Mouse (Mus musculus) forebrain, embryonic 15.5 days (tissue): Measurements from ENCODE around the gene Wdr5. TPM values are rescaled to one million over a fixed set of nuclear protein-coding genes. Genes with fewer than 3 reads are reported as not detected.
A peak's percentile ranks its signal among the peaks of the same experiment; 100 is the strongest.

Source experiments
- ATAC-seq: fragments of 200-750 bp; cut with Nextera tagmentation; replicated peaks from 2 replicates; pipeline ENCODE4 v1.8.0; 2017; ENCODE audit warnings: mild to moderate bottlenecking, moderate TSS enrichment, moderate library complexity
- H3K27ac ChIP-seq: fragments of 300-500 bp; sonication (generic); replicated peaks from 2 replicates; pipeline ENCODE4 v1.5.1; 2015; ENCODE audit warnings: mild to moderate bottlenecking, inconsistent platforms
- H3K27me3 ChIP-seq: fragments of 300-500 bp; sonication (generic); 2 replicates; pipeline ENCODE4 v1.6.1; 2015; ENCODE audit warnings: inconsistent platforms
- H3K36me3 ChIP-seq: fragments of 300-500 bp; sonication (generic); 2 replicates; pipeline ENCODE4 v1.6.1; 2015; ENCODE audit warnings: mild to moderate bottlenecking, inconsistent platforms
- H3K4me1 ChIP-seq: fragments of 300-500 bp; sonication (generic); 2 replicates; pipeline ENCODE4 v1.6.1; 2015; ENCODE audit warnings: inconsistent platforms
- H3K4me2 ChIP-seq: fragments of 300-500 bp; sonication (generic); replicated peaks from 2 replicates; pipeline ENCODE4 v1.6.1; 2015; ENCODE audit warnings: mild to moderate bottlenecking, inconsistent platforms
- H3K4me3 ChIP-seq: fragments of 300-500 bp; sonication (generic); 2 replicates; pipeline ENCODE4 v1.5.1; 2015; ENCODE audit warnings: mild to moderate bottlenecking, inconsistent platforms
- H3K9ac ChIP-seq: fragments of 300-500 bp; sonication (generic); replicated peaks from 2 replicates; pipeline ENCODE4 v1.6.1; 2015; ENCODE audit warnings: mild to moderate bottlenecking, inconsistent platforms
- H3K9me3 ChIP-seq: fragments of 300-500 bp; sonication (generic); 2 replicates; pipeline ENCODE4 v1.6.1; 2016; ENCODE audit warnings: inconsistent platforms
- WGBS: fragments of 180-500 bp; shearing (Covaris S2); methylation state at CpG from one replicate; pipeline ENCODE4 v1.1.7; 2015; ENCODE audit warnings: mixed read lengths; 5-methylcytosine and 5-hydroxymethylcytosine counted together
- polyA plus RNA-seq: library from polyadenylated mRNA; unstranded; fragments of >200 nt; fragmentation: Nextera tagmentation; extraction: Ambion mirVana; gene quantifications from 2 replicates; pipeline ENCODE4 v1.2.1, GENCODE M21; 2015

Wdr5 gene
- polyA plus RNA-seq, 1 experiment from 2014 or later = 50.5 TPM

- Histone ChIP-seq H3K36me3 (no peaks in the 10 kb centered on the region), H3K27me3 (peaks cover 22% of the 10 kb centered on the region; the same call in 1 of the 2 replicates), H3K4me1 (no peaks in the 10 kb centered on the region; the same call in 1 of the 2 replicates), H3K9ac (no peak overlapping the region), H3K4me2 (no peak overlapping the region), H3K9me3 (no peaks in the 10 kb centered on the region), H3K4me3 (no peak overlapping the region), H3K27ac (no peak overlapping the region)
- WGBS = 100% methylated on average over 3 of the region's 3 CpGs
- no peak for ATAC-seq
Measured at GRCm38 (mm10) chr2:27561829-27562228, 46.9 kb downstream of the Wdr5 start.

GRCm38 (mm10) chr2:27563641-27564148, 48.7 kb downstream of the Wdr5 start:
- no peak overlapping the region for H3K4me3 ChIP-seq
- no peak overlapping the region for H3K9ac ChIP-seq
- ATAC-seq = no peak
- no peak overlapping the region for H3K4me2 ChIP-seq
- H3K36me3 ChIP-seq = no peaks in the 10 kb centered on the region
- no peaks in the 10 kb centered on the region for H3K9me3 ChIP-seq
- H3K27me3 ChIP-seq = peaks cover 36% of the 10 kb centered on the region
- 82% methylated on average over 9 of the region's 9 CpGs for WGBS
- no peaks in the 10 kb centered on the region; the same call in 1 of the 2 replicates for H3K4me1 ChIP-seq
- H3K27ac ChIP-seq = no peak overlapping the region

DNA sequence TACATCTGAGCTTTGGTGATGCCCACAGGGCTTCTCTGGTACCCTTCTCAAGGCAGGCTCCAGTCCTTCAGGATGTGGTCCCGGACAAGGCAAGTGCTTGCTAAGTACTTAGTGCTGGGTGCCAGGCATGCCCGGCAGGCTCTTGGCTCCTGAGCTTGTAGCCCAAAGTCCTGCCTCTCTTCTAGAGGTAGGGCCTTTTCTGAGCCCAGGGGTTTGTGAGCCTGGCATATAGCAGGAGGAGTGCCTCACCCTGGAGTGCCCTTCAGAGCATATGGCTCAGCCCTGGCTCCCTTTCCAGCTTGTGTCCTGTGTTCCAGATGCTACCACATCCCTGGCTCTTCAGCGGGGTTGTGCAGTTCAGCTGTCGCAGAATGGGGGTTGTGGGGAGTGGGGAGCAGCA, 49.7 kb downstream of the Wdr5 start:
- H3K36me3 ChIP-seq = no peaks in the 10 kb centered on the region
- H3K4me3 ChIP-seq = no peak overlapping the region
- WGBS = 89% methylated on average over 4 of the region's 4 CpGs
- H3K4me1 ChIP-seq = no peaks in the 10 kb centered on the region; the same call in 1 of the 2 replicates
- no peak overlapping the region for H3K4me2 ChIP-seq
- no peak overlapping the region for H3K9ac ChIP-seq
- no peaks in the 10 kb centered on the region for H3K9me3 ChIP-seq
- no peak overlapping the region for H3K27ac ChIP-seq
- peaks cover 43% of the 10 kb centered on the region for H3K27me3 ChIP-seq
- no peak for ATAC-seq

DNA sequence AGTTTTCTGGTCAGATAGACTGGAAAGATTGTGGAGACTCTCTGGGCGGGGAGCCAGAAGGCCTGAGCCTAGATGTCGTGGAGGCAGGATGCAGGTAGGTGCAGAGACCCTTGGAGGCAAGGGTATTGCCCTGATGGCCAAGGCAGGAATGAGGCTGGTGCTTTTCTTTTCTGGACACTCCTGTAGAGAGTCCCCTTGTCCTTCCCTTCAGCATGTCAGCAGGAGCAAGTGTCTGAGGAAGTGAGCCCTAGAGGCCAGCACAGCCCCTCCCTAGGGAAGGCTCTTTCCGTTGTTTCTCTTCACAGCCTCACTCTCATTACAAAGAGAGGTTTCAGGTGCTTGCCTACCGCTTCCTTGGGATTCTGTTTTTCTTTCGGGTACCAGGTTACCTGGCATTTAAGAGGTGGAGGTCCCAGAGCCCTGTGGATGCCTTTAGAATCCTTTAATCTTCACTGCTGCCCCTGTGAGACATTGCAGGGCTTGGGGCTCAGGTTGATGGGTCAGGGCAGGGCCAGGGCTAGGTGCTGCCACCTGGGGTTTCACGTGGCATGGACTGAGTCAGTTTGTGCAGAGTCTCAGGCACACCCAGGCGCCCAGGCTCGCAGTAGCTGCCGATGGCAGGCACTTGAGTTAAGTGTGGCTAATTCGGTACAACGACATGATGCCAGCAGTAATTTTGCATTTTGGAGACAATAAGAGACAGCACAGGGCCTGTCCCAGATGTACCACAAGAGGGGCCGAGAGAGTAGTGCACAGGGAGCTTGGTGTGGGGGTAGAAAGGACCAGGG, 50.6 kb downstream of the Wdr5 start:
- no peak for ATAC-seq
- no peak overlapping the region for H3K9ac ChIP-seq

GRCm38 (mm10) chr2:27570856-27571255, 55.9 kb downstream of the Wdr5 start:
- Histone ChIP-seq H3K4me1 (peaks cover 22% of the 10 kb centered on the region), H3K36me3 (no peaks in the 10 kb centered on the region), H3K9ac (no peak overlapping the region), H3K4me3 (no peak overlapping the region), H3K4me2 (no peak overlapping the region), H3K27ac (no peak overlapping the region), H3K9me3 (no peaks in the 10 kb centered on the region), H3K27me3 (peaks cover 55% of the 10 kb centered on the region)
- WGBS = 36% methylated on average over 5 of the region's 5 CpGs
- no peak for ATAC-seq

More for the DNA sequence above, 50.6 kb downstream of the Wdr5 start:
- Histone ChIP-seq H3K4me1 (no peaks in the 10 kb centered on the region; the same call in 1 of the 2 replicates), H3K4me3 (no peak overlapping the region), H3K9me3 (no peaks in the 10 kb centered on the region), H3K4me2 (no peak overlapping the region), H3K36me3 (no peaks in the 10 kb centered on the region), H3K27ac (no peak overlapping the region), H3K27me3 (peaks cover 43% of the 10 kb centered on the region)
- WGBS = 66% methylated on average over 12 of the region's 12 CpGs

GRCm38 (mm10) chr2:27572261-27572793, 57.4 kb downstream of the Wdr5 start:
- Histone ChIP-seq H3K27me3 (peaks cover 49% of the 10 kb centered on the region), H3K9ac (no peak overlapping the region)
- 37% methylated on average over 8 of the region's 8 CpGs for WGBS

GRCm38 (mm10) chr2:27572928-27573627, 58.1 kb downstream of the Wdr5 start:
- H3K4me1 ChIP-seq = peaks cover 22% of the 10 kb centered on the region
- peaks cover 42% of the 10 kb centered on the region for H3K27me3 ChIP-seq
- peak overlapping the region; percentile 9; the same call in 1 of the 2 replicates for H3K4me3 ChIP-seq
- H3K36me3 ChIP-seq = no peaks in the 10 kb centered on the region
- no peaks in the 10 kb centered on the region for H3K9me3 ChIP-seq
- H3K9ac ChIP-seq = no peak overlapping the region
- H3K27ac ChIP-seq = peak overlapping the region; percentile 84
- peak overlapping the region; percentile 35 for H3K4me2 ChIP-seq
- ATAC-seq = peak; percentile 96
- WGBS = 10% methylated on average over 18 of the region's 18 CpGs

More at GRCm38 (mm10) chr2:27572261-27572793, 57.4 kb downstream of the Wdr5 start:
- H3K4me3 ChIP-seq = no peak overlapping the region
- no peaks in the 10 kb centered on the region for H3K9me3 ChIP-seq
- H3K36me3 ChIP-seq = no peaks in the 10 kb centered on the region
- H3K4me2 ChIP-seq = peak overlapping the region; percentile 35
- H3K27ac ChIP-seq = peak overlapping the region; percentile 84
- ATAC-seq = peak; percentile 63
- peaks cover 22% of the 10 kb centered on the region for H3K4me1 ChIP-seq

- H3K4me3 ChIP-seq = 0 out of 2 replicates have a peak overlapping the region, but pooled peaks have one; percentile 9
- 0 out of 2 replicates have a peak, but pooled peaks have one; percentile 6 for ATAC-seq
- peak overlapping the region; percentile 84 for H3K27ac ChIP-seq
- no peak overlapping the region for H3K9ac ChIP-seq
- H3K9me3 ChIP-seq = no peaks in the 10 kb centered on the region
- peaks cover 38% of the 10 kb centered on the region for H3K27me3 ChIP-seq
- WGBS = 66% methylated on average over 8 of the region's 8 CpGs
- H3K36me3 ChIP-seq = no peaks in the 10 kb centered on the region
- peak overlapping the region; percentile 35 for H3K4me2 ChIP-seq
- peaks cover 22% of the 10 kb centered on the region for H3K4me1 ChIP-seq
Measured at GRCm38 (mm10) chr2:27573628-27573966, 58.6 kb downstream of the Wdr5 start.

DNA sequence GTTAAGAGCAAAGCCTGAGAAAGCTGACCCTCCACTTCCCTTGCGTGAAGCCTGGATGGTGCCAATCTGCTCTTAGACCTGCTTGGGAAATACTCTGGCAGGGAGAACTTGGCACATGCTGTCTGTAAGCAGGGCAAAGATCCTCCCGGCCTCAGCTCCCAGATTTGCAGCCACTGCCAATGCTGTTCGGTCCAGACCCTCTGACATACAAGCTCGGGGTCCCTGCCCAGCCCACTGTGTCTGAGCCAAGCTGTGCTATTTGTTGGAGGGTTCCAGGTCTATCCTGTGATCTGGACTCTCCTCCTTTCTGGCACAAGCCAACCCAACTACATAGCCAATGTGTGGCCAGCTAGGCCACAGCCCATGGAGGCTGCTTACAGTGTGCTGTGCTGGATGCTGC, 61.5 kb downstream of the Wdr5 start:
- ATAC-seq = no peak
- Histone ChIP-seq H3K27ac (no peak overlapping the region), H3K36me3 (no peaks in the 10 kb centered on the region), H3K4me1 (peaks cover 22% of the 10 kb centered on the region), H3K27me3 (peaks cover 27% of the 10 kb centered on the region; the same call in 1 of the 2 replicates), H3K4me2 (no peak overlapping the region), H3K4me3 (no peak overlapping the region), H3K9me3 (no peaks in the 10 kb centered on the region), H3K9ac (no peak overlapping the region)
- 86% methylated on average over 4 of the region's 4 CpGs for WGBS

DNA sequence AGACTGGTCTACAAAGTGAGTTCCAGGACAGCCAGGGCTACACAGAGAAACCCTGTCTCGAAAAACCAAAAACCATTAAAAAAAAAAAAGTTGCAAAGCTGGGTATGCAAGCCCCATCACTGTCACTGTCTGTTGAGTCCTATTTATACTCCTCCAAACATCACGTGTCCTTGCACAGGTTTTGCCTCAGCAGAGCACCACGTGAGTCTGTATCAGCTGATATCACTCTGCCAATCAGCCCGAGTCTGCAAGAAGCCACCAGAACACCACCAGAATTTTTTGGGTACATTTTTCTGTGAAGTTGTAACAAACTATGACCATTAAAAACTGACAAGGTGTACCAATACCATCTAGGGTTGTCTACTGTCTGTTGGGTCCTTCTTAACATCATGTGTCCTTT, 63.6 kb downstream of the Wdr5 start:
- H3K27me3 ChIP-seq = peaks cover 26% of the 10 kb centered on the region; the same call in 1 of the 2 replicates
- no peak overlapping the region for H3K4me2 ChIP-seq
- WGBS = 90% methylated on average over 4 of the region's 4 CpGs
- no peaks in the 10 kb centered on the region for H3K36me3 ChIP-seq
- ATAC-seq = no peak
- no peak overlapping the region for H3K9ac ChIP-seq
- H3K27ac ChIP-seq = no peak overlapping the region
- H3K4me1 ChIP-seq = peaks cover 4% of the 10 kb centered on the region
- H3K9me3 ChIP-seq = no peaks in the 10 kb centered on the region
- H3K4me3 ChIP-seq = no peak overlapping the region

GRCm38 (mm10) chr2:27582112-27582511, 67.2 kb downstream of the Wdr5 start:
- H3K27ac ChIP-seq = no peak overlapping the region
- 76% methylated on average over 11 of the region's 11 CpGs for WGBS
- H3K27me3 ChIP-seq = 0 out of 2 replicates have a peak, but pooled peaks cover 9% of the 10 kb centered on the region

DNA sequence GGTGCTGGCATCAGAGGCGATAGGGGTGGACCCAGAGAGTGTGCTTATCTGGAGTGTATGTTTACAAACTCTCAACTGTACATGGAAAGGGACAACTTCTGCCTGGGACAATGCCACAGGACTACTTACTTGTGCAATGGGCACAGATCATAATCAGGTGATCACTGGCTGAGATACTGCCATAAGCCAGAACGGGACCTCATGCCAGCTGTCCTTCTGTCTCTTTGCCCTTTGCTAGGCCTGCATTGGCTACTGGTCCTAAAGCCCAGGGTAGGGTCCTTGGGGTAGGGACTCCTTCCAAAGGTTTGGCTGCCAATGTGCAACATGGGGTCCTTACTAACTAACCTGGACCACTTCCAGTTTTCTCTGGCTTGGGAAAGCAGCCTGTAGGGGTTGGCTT, 68.1 kb downstream of the Wdr5 start:
- WGBS = 76% methylated on average over 2 of the region's 2 CpGs
- Histone ChIP-seq H3K9ac (no peak overlapping the region), H3K36me3 (no peaks in the 10 kb centered on the region), H3K27me3 (0 out of 2 replicates have a peak, but pooled peaks cover 8% of the 10 kb centered on the region), H3K27ac (no peak overlapping the region), H3K4me1 (no peaks in the 10 kb centered on the region), H3K9me3 (no peaks in the 10 kb centered on the region), H3K4me3 (no peak overlapping the region), H3K4me2 (no peak overlapping the region)
- ATAC-seq = no peak

More at GRCm38 (mm10) chr2:27582112-27582511, 67.2 kb downstream of the Wdr5 start:
- ATAC-seq = no peak
- Histone ChIP-seq H3K4me2 (no peak overlapping the region), H3K36me3 (no peaks in the 10 kb centered on the region), H3K9me3 (no peaks in the 10 kb centered on the region), H3K4me1 (no peaks in the 10 kb centered on the region), H3K4me3 (no peak overlapping the region), H3K9ac (no peak overlapping the region)
